Mouse (Mus musculus) large intestine, adult 2 months (tissue): ENCODE results near the gene Mylpf. TPM values are rescaled to one million over a fixed set of nuclear protein-coding genes. Genes with fewer than 3 reads are reported as not detected.

Source experiments
- DNase-seq: peaks from one replicate; pipeline ENCODE4 v3.0.0-alpha.2; 2012; ENCODE audit warnings: low read depth, low spot score
- WGBS: fragments of 180-500 bp; shearing (Covaris S2); methylation state at CpG from one replicate; pipeline ENCODE4 v1.1.7; 2018; 5-methylcytosine and 5-hydroxymethylcytosine counted together
- polyA plus RNA-seq: library from polyadenylated mRNA; depleted of rRNA; stranded (reverse); fragments of >200 nt; gene quantifications from 2 replicates; pipeline ENCODE4 v1.2.3, GENCODE M21; 2012; rRNA removed

The Mylpf gene
- polyA plus RNA-seq, 1 experiment, result 2.5 TPM

DNA sequence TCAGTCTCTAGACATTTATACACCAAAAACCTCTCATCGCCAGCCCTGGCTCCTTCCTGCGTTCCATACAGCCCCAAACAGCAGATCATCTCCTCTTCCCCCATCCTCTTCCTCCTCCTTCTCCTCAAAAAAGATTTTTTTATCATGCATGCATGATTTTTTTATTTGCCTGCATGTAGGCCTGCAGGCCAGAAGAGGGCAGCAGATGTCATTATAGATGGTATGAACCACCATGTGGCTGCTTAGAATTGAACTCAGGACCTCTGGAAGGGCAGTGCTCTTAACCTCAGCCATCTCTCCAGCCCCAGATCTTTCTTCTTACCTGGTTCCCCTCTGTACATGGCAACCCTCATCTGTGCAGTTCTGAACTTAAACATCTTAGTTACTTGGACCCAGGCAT lies 43.7 kb downstream of the Mylpf start:
- DNase-seq, result no peak
- 72% methylated on average over 2 of the region's 2 CpGs for WGBS

DNA sequence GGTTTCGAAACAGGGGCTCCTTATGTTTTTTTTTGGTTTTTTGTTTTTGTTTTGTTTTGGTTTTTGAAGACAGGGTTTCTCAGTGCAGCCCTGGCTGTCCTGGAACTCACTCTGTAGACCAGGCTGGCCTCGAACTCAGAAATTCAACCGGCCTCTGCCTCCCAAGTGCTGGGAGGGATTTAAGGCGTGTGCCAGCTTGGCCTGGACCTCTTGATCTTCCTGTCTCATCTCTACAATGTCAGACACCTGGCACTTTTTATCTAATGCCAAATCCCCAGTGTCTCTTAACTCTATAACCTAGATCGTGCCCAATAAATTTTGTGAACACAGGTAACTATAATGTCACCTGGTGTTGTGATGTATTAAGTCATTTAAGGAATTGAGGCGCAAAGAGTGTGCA lies 44.7 kb downstream of the Mylpf start:
- WGBS, result 60% methylated on average over 6 of the region's 6 CpGs
- DNase-seq, result no peak

DNA sequence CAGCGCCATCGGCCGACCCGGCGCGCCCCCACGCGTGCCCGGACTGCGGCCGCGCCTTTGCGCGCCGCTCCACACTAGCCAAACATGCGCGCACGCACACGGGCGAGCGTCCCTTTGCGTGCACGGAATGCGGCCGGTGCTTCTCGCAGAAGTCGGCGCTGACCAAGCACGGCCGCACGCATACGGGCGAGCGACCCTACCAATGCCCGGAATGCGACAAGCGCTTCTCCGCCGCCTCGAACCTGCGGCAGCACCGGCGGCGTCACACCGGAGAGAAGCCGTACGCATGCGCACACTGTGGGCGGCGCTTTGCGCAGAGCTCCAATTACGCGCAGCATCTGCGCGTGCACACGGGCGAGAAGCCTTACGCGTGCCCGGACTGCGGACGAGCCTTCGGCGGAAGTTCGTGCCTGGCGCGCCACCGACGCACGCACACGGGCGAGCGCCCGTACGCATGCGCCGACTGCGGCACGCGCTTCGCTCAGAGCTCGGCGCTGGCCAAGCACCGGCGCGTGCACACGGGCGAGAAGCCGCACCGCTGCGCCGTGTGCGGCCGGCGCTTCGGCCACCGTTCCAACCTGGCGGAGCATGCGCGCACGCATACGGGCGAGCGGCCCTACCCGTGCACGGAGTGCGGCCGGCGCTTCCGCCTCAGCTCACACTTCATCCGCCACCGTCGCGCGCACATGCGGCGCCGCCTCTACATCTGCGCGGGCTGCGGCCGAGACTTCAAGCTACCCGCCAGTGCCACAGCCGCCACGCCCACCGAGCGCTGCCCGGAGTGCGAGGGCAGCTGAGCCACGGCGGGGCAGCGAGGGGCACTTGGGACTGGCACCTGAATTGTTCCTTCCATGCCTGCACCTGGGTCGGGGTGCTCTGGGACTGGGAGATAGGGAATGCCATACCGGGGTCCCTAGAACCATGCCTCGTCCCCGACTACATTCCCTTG lies 45.4 kb downstream of the Mylpf start:
- no peak for DNase-seq
- under 1% methylated on average over 133 of the region's 136 CpGs for WGBS

DNA sequence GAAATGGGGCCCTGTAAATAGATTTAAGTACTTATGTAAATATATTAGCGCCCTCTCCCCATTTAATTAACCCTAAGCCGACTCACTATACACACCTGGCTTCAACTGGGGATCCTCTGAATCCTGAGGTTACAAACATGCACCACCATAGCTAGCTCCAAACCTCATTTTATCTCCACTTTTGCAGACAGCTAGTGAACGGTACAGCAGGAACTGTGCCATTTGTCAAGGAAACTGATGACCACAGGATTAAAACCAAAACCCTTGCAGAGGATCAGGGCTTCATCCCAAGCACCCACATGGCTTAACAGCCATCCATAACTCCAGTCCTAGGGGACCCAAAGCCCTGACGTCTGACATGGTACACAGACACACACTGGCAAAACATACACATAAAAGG lies 46.3 kb downstream of the Mylpf start:
- DNase-seq, result no peak
- 26% methylated on average over 4 of the region's 4 CpGs for WGBS

DNA sequence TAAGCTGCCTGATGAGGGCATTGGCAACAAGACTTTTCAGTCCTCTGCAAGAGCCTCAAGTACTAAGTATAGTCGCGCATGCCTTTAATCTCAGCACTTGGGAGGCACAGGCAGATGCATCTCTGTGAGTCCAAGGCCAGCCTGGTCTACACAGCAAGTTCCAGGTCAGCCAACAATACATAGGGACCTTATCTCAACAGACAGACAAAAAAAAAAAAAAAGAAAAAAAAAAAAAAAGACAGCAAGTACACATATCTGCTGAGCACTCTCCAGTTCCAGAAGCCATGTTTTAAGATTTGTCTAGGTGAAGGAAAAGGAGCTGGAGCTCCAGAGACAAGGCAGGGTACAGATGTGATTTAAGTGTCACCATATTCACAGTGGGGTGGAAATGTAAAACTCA lies 47.3 kb downstream of the Mylpf start:
- DNase-seq, result no peak
- 88% methylated on average over 2 of the region's 2 CpGs for WGBS

DNA sequence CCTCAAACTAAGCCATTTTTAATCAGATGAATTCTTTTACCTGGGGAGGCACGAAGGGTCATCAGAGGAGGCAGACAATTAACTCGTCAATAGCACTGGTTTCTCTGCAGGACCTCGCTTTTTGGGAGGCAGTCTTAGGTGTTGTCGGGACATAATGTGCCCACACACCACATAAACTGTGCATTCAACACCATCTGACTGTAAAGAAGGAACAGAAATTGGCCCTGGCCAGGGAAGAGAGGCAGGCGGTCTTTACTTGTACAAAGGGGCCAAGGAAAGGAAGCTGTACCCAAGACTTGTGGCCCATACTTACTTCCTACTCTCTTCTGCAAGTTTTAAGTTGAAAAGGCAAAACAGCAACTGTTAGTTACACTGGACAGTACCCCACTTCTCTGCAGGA lies 47.8 kb downstream of the Mylpf start:
- WGBS, result 92% methylated on average over 5 of the region's 5 CpGs
- no peak for DNase-seq

DNA sequence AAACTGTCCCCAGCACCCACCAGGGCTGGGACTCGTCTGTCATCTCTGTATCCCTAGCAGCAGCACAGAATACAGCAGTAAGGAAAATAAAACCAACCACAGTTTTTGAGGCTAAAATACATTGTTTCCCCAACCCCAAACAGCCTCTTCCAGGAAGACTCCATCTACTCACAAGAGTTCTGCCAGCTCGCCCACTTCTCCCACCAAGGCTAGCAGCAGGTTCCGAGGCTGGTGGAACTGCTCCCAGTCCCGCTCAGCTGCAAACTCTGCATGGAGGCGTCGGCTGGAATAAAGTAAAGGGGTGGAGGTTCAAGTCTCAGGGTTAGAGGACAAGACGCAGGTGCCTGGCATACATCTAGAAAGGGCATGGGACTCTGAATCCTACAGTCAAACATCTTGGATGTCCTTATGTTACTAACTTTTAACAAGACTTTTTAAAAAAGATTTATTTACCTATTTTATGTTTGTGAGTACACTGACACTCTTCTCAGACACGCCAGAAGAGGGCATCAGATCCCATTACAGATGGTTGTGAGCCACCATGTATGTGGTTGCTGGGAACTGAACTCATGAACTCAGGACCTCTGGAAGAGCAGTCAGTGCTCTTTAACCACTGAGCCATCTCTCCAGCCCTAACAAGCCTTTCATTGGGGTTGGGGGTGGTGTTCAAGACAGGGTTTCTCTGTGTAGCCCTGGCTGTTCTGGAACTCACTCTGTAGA lies 50.7 kb downstream of the Mylpf start:
- WGBS, result 56% methylated on average over 8 of the region's 8 CpGs

DNA sequence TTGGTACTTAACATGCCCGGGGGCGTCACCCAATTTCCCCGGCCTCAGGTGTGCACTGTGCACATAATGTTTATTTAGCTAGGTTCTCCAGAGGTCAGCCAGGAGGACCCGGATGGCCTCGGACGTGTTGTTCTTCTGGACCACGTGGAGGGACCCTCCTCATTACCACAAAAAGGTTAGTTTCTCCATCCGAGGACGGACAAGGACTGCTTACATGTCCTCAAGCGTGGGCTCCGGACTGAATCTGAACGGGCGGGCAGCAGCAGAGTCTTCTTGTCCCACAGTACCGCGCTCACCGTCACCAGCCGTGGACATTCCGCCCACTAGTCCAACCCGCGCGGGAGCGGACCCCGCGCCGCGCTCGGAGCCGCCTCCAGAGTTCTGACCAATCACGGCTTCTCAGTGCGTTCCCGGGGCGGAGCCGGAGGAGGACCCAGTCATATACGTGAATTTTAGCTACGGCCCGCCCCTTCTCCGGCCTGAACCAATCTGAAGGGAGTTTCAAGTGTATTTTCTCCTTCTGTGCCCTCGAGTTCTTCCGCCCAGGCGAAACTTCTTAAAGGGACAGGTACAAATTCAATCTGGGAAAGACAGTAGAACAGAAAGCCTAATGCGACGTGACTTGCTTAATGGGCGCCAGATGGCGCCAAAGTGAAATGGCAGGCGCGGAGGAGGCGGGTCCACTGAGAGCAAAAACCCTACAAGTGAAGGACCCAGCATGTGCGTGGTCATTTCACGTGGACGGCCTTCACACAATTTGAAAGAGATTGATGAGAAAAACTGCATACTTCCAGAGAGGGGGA lies 51.8 kb downstream of the Mylpf start, which contains the start of gene Dctpp1:
Gene Dctpp1, minus strand, starts transcription at position 401 of the 803 bp plus-strand sequence.
- WGBS, result under 1% methylated on average over 50 of the region's 50 CpGs
- peak; percentile 98 for DNase-seq

More for the DNA sequence above, 50.7 kb downstream of the Mylpf start:
- no peak for DNase-seq

DNA sequence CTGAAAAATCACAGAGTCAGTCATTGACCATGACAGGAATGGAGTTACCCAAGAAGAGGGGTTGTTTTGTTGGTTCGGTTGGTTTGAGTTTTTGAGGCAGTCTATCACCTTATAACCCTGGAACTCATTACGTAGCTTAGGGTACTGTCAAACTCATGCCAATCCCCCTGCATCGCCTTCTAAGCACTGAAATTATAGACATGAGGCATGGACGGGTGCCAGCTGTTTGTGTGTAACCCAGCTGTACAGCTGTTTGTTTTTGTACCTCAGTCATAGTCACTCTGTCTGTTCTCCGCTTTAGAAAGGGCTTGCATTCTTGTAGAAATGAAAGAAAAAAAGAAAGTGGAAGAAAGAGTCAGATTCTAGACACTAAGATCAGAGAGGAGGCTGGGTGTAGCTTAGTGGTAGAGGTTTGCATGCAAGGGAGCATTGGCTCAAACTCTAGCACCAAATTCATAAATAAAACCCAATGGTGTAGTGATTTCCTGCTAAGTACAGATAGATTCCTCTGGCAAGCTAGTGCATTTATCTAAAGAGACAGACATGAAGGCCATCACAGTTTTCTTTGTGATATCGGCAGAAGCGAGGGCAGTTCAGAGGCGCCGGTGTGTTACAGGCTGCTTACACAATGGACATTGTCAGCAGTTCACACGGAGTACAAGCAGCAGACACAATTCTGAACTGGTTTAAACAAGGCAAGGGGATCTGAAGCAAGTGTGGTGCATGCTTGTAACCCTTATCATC lies 53.7 kb downstream of the Mylpf start:
- WGBS, result 83% methylated on average over 10 of the region's 10 CpGs
- DNase-seq, result no peak

DNA sequence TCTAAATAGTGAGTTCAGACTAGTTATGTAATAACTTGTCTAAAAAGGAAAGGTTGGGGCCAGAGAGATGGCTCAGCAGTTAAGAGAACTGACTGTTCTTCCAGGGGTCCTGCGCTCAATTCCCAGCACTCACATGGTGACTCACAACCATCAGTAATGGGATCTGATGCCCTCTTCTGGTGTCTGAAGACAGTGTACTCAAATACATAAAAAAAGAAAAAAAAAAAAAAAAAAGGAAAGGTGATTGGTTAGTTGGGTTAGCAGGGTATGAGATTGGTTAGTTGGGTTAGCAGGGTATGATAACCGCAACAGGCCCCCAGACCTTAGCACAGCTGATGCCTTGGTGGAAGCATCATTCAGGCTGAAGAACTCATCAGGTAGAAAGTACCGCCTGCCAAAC lies 54.8 kb downstream of the Mylpf start:
- WGBS, result 96% methylated on average over 3 of the region's 3 CpGs
- DNase-seq, result no peak

Other genes with a start within 250 kb of the Mylpf start
- gene Cdipt, start 233.0 kb upstream of the Mylpf start, polyA plus RNA-seq, result 324 and 348 TPM in 2 replicates
- 0.80 and 1.1 TPM in 2 replicates for gene Cdiptos, start 232.8 kb upstream of the Mylpf start, polyA plus RNA-seq
- 185 and 289 TPM in 2 replicates for gene Mvp, start 194.3 kb upstream of the Mylpf start, polyA plus RNA-seq
- 0.45 and 3.0 TPM in 2 replicates for gene Pagr1b, start 192.4 kb upstream of the Mylpf start, polyA plus RNA-seq
- gene Pagr1a, start 191.5 kb upstream of the Mylpf start, polyA plus RNA-seq, result 5.3 and 11.3 TPM in 2 replicates
- gene Gm42742, start 187.8 kb upstream of the Mylpf start, polyA plus RNA-seq, result 22.1 and 23.8 TPM in 2 replicates
- gene Prrt2, start 187.7 kb upstream of the Mylpf start, polyA plus RNA-seq, result 1.7 and 2.5 TPM in 2 replicates
- 102 and 115 TPM in 2 replicates for gene Maz, start 181.9 kb upstream of the Mylpf start, polyA plus RNA-seq
- gene Kif22, start 166.4 kb upstream of the Mylpf start, polyA plus RNA-seq, result 18.4 and 19.3 TPM in 2 replicates
- 7,033 and 9,267 TPM in 2 replicates for gene Zg16, start 121.6 kb upstream of the Mylpf start, polyA plus RNA-seq
- 12.4 and 16.5 TPM in 2 replicates for gene AI467606, start 117.5 kb upstream of the Mylpf start, polyA plus RNA-seq
- 1.5 TPM in 2 replicates for gene Qprt, start 86.7 kb upstream of the Mylpf start, polyA plus RNA-seq
- 3.7 and 5.7 TPM in 2 replicates for gene Spn, start 71.1 kb upstream of the Mylpf start, polyA plus RNA-seq
- gene Cd2bp2, start 12.8 kb upstream of the Mylpf start, polyA plus RNA-seq, result 25.1 and 28.6 TPM in 2 replicates
- gene Tbc1d10b, start 422 bp upstream of the Mylpf start, polyA plus RNA-seq, result 30.0 and 34.2 TPM in 2 replicates
- gene Zfp553, start 24.2 kb downstream of the Mylpf start, polyA plus RNA-seq, result 5.7 and 7.9 TPM in 2 replicates
- gene Sept1, start 24.2 kb downstream of the Mylpf start, polyA plus RNA-seq, result 32.4 and 34.6 TPM in 2 replicates
- 25.7 and 34.0 TPM in 2 replicates for gene Zfp771, start 35.4 kb downstream of the Mylpf start, polyA plus RNA-seq
- 79.9 and 80.9 TPM in 2 replicates for gene Dctpp1, start 51.8 kb downstream of the Mylpf start, polyA plus RNA-seq
- 58.1 and 85.1 TPM in 2 replicates for gene Sephs2, start 65.2 kb downstream of the Mylpf start, polyA plus RNA-seq
- 9.9 and 13.0 TPM in 2 replicates for gene Itgal, start 87.4 kb downstream of the Mylpf start, polyA plus RNA-seq
- gene Zfp768, start 136.7 kb downstream of the Mylpf start, polyA plus RNA-seq, result 19.4 and 28.2 TPM in 2 replicates
- 15.0 and 35.0 TPM in 2 replicates for gene Zfp747, start 167.2 kb downstream of the Mylpf start, polyA plus RNA-seq
- 6.2 and 9.3 TPM in 2 replicates for gene 9130019O22Rik, start 178.3 kb downstream of the Mylpf start, polyA plus RNA-seq
- 10.2 and 15.5 TPM in 2 replicates for gene E430018J23Rik, start 184.7 kb downstream of the Mylpf start, polyA plus RNA-seq
- 5.8 and 8.8 TPM in 2 replicates for gene Zfp764, start 197.9 kb downstream of the Mylpf start, polyA plus RNA-seq
- gene Zfp688, start 213.2 kb downstream of the Mylpf start, polyA plus RNA-seq, result 18.1 and 20.5 TPM in 2 replicates
- gene Zfp689, start 240.3 kb downstream of the Mylpf start, polyA plus RNA-seq, result 2.1 and 2.5 TPM in 2 replicates